Mouse (Mus musculus): Measurements from ENCODE around the gene Tmbim4.

DNA sequence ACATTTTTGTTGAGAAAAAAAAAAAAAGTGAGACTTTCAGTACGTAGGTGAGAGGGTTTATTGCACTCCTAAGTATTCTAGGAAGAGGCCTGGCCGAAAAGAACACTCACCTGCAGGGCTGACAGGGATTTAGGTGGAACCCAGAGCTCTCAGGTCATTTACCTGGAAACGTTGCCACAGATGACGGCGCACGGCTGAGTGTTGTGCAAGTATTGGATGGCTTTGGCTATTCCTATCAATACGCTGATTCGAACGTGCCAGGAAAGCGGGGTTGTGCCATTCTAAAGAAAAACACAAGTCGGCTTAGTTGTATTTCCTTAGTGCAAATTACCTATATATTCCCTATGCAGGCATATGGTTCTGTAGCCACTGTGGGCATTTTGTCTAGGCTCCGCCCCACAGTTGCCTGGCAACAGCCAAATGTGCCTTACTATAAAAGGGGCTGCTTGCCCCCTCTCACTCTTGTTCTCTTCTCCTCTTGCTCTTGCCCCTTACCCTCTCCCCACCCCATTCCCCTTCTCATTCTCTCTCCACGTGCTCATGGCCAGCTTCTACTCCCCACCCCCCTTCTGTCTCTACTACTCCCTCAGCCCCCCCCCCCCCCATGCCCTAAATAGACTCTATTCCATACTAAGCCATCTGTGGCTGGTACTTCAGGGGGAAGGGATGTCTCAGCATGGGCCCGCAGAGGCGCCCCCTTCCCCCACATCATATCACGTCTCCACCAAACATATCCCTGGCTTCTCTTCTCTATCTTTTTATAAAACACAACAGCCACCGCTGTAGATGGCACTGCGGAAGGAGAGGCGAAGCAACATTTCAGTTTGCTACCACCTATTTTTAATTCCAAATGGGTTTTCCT lies 36.2 kb upstream of the Tmbim4 start:
- no peak for TF ChIP-seq CTCF (IDR thresholded peaks at IDR 0.05; ENCODE audit: extremely low read depth, insufficient read depth, low read length)
- no peak for TF ChIP-seq POLR2A (IDR thresholded peaks at IDR 0.05; ENCODE audit: extremely low read depth, insufficient read depth, low read length)

Measured in cortical plate, adult 2 months (tissue).